Mouse (Mus musculus): ENCODE data around the gene Mag.
A peak's percentile ranks its signal among the peaks of the same experiment; 100 is the strongest.
"Not testable (repeated sequence)": the region's sequence is repeated elsewhere in the genome, so short reads cannot be mapped to it uniquely, and the experiment has no call there.

Gene Mag

DNA sequence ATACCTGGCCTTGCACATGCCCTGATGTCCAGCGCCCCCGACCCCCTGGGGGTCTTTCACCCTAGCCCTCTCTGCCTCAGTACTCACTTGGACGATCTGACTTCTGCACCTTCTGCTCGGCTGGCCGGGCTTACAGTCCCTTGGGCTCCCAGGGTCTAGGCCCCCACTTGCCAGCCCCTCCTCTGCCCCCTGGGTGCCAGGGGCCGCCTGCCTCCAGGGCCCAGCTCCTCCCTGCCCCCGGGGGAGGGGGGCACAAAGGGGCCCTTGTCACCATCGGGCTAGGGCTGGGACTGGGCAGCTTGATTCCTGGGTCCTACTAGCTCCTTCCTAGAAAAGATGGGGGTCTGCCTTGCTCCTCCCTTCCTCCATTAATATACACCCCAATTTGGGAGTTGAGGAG lies at the start of gene Mag:
TSS of gene Mag (minus strand) at position 142 of the 400 bp plus-strand sequence.
- no peak for DNase-seq

- no peak for DNase-seq
These were observed 49.7 kb upstream of the Mag start for GRCm38 (mm10) chr7:30964366-30964765.

DNA sequence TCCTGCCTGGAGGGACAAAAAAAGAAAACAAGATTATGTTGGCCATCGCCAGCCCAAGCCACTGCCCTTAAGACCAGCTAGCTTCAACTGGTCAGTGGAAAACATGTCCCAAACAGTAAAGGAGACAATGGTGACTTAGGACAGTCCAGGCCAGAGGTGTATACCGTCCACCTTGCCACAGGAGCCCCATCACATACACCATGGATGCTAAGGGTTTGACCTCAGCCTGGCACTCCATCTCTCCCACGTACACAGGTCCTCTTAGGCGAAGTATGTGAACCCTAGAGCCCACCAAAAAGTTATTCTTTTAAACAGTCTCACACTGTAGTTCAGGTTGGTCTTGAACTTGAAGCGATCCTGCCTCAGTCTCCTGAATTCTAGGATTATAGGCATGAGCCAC lies 48.2 kb upstream of the Mag start:
- DNase-seq, result no peak

DNA sequence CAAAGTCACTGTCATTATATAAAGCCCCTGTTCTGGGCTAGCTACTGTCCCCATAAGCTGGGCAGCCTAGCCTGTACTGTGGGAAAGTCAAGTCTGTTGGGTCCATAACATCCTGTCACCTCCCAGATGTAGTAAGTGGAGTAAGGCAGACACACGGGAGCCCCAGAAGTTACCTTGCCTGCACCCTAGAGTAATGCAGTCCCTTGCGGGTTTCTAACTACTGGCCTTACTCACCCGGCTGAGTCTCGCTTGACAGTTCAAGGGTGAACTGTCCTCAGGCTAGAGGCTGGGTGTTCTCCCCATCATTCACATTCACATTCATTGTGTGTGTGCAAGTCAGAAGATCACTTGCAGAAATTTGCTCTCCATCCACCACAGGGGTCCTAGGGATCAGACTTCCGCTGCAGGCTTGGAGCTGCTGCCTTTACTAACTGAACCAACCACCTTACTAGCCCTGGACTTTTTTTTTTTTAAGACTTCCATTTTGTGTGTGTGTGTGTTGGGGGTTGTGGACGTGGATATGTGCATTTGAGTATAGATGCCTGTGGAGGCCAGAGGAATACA lies 45.2 kb upstream of the Mag start:
- DNase-seq, result no peak

DNA sequence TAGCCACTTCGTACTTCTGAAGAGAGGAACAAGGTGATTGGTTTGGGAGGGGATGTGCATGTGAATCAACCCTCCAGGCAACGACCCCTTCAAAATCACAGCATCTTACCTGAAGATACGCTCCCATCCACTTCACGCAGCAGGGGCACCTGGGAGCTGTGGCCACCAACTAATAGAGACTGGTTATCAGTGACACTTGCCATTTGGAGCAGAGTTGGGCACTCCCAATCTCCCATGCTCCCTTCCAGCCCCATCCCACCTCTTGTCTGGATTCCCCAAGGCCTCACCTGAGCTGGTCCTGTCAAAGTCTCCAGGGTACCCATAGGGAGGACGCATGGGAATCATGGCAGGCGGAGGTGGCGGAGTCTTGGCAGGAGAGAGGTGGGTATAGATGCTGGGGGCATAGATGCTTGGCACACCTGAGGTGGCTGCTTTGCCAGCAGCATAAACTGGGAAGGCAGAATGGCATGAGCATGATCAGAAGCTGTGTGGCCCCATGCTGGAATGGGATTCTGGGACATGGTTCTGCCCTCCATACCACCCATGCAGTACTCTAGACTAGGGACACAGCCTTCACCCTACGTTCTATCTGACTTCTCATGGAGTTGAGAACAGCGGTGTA lies 44.3 kb upstream of the Mag start:
- no peak for DNase-seq

GRCm38 (mm10) chr7:30958109-30958865 lies 43.6 kb upstream of the Mag start:
- DNase-seq, result no peak

DNA sequence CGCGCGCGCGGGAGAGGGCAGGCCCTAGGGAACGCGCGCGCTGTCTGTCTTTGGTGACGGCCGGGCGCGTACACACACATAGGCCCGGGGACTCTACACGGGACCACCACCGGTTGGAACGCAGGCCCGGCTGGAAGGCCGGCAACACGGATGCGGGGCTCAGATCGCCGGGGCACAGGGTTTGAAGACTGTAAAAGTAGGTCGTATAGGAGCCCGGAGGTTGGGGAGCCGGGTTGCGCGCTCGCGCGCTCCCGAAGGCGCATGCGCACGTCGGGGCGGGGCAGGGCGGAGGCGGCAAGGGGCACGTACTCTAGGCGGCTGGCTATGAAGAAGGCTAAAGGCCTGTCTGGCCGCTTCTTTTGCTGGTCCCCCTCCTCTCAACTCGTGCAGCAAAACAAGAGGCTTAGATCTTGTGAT lies 42.7 kb upstream of the Mag start:
- peak; percentile 89 for DNase-seq

DNA sequence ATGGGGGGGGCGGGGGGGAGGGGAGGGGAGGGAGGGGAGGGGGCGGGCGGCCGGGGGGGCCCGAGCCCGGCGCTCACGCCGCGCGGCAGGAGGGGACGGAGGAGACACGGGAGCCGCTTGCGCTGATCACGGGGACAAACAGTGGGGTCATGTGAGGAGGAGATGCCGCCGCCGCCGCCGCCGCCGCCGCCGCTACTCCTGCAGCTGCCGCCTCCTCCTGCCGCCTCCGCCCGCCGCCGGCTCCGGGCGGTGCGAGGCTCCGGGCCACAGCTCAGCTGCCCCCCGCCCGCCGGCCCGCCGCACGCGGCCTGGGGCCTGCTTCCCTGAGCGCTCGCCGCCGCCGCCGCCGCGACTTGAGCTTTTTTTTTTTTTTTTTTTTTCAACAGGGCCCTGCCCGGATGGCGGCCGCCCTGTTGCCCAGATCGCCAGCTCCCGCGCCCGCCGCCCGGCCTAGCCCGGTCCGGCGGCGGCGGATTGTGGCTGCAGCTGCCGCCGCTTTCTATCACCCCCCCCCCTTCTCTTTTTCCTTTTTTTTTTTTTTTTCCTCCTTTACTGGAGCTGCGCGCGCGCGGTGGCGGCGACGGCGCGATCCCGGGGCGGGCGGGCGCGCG lies 42.2 kb upstream of the Mag start, which contains the start of gene Usf2:
TSS of gene Usf2 (minus strand) at position 48 of the 611 bp plus-strand sequence.
- DNase-seq, result peak; percentile 80

- no peak for DNase-seq
These were observed 41.7 kb upstream of the Mag start for GRCm38 (mm10) chr7:30956357-30956751.

DNA sequence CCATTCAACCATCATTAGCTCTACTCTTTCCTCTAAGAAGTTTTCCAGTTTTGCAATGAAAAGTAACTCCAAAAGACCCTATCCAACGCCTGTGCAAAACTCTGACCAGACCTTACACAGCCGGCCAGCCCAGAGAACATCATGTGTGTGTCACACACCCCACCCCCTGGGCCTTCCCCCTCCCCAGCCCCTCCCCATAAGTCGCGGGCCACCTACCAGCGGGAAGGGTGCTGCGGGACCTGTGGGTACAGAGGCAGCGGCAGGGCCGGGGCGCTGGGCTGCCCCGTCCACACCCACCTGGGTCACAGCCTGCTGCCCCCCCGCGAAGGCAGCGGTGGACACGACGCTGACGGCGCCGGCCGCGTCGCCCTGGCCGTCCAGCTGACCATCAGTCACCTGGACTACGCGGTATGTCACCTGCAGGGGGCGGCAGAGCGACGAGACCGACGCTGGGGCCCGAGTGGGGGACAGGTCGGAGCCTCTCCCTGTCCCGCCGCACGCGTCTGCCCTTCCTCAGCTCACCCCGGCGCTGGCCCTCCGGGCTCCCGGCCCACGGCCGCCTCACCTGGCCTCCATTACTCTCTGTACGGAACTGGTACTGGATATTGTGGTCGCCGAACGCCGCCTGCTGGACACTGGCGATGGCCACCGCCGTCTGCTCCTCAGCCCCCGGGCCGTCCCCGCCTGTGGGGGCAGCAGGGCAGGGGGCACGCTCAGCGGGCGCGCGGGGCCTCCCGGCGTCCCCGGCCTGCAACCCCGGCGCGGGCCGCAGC lies 41.1 kb upstream of the Mag start:
- peak; percentile 82 for DNase-seq

GRCm38 (mm10) chr7:30954971-30955520 lies 40.4 kb upstream of the Mag start:
- DNase-seq, result no peak

DNA sequence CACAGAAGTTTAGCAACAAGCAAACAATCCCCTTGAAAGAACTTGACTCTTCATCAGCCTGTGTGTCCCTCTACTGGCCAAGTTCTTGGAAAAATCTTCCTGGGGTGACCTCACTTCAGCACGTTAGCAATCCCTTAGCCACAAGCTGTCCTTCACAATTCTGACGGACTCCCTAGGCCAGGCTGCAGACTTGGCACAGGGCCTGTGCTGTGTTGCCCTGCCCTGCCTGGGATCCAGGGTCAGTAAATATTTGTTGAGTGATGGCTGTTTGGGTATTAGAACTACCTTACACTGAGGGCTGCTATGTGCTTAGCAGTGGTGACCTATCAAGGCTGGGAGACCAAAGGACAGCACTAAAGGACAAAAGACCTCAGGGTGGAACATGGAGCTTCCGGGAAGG lies 39.4 kb upstream of the Mag start:
- no peak for DNase-seq

DNA sequence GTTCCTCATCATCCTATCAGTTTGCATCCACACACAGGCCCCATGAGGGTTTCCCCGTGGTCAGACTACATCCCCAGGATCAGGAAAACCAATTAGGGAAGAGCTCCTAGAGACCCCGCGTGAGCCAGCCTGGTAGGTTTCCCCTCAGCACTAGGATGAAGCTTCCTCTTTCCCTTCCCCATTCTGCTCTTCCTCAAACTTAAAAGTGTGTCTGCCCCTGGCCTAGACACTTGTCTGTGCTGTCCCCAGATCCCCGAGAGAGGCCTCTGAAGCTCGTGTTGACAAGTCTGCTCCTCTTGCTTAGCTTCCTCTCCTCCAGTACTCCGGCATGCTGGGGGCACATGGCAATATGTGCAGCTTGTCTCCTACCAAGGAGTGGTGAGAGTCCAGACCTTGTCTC lies 38.8 kb upstream of the Mag start:
- DNase-seq, result no peak

DNA sequence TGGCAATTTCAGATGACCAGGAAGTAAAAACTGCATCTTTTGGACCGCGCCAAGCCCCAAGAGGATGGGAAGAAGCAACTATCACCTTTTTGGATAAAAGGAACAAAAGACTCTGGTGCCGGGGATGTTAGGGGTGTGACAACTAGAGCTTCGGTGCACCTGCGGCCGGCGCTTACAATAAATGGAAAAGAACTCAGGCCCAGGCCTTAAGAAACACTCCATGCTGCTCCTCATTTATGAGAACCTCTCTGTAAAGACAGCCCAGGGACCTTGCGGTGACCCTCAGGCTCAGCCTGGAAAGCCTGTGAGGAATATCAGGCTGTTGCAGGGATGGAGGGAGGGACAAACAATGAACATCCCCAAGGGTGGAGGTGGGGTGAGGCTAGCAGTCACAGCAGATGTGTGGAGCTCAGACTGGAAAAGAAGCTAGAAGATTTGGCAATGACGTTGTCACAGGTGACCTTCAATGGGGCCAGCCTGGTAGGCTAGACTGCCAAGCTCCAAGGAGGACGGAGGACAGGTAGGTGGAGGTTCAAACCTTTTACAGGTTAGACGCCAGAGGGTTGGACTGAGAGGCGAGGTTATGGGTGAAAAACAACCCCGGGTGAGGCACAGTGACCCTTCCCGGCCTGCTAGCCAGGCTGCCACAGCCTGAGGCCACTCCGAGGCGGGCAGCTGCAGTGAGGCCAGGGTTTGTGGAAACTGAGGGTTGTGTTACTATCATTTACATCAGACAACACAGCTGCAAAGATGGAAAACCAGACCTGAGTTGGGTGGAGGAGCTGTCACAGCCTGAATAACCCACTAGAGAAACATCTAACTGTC lies 38.0 kb upstream of the Mag start:
- DNase-seq, result no peak

GRCm38 (mm10) chr7:30949902-30950301 lies 35.2 kb upstream of the Mag start:
- DNase-seq, result not testable (repeated sequence)

DNA sequence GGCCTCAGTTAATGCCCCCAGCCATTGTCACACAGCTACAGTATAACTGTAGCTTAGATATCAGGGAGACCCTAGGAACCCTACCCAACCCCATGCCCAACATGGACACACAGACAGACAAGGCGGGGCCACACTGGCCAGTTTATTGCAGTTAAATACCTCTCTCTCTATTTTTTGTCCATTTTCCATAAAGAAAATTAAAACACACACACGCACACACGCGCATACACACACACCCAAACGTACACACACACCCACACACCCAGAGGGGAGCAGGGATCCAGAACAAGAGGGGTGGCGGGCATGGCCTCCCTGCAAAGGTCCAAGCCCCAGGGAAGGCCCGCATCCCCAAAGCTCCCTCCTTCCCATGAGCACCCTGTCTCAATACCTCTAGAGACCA lies 31.2 kb upstream of the Mag start:
- no peak for DNase-seq

DNA sequence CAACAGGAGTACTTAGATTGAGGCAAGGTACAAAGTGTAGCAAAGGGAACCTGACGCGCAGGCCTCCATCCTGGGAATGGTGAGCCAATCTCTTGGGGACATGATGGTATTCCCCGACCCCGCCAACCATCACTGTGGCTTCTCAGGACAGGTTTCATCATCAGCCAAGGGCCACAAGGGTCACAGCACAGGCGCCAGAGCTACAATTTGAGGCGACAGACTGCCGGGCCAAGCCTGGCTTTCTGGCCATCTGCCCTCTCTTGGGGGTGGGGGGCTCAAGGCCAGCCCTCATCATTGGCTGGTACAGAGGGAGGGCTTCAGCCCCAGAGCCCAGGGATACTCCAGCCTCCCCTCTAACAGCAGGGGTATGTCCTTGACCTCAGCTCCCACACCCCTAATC lies 30.8 kb upstream of the Mag start:
- DNase-seq, result not testable (repeated sequence)

DNA sequence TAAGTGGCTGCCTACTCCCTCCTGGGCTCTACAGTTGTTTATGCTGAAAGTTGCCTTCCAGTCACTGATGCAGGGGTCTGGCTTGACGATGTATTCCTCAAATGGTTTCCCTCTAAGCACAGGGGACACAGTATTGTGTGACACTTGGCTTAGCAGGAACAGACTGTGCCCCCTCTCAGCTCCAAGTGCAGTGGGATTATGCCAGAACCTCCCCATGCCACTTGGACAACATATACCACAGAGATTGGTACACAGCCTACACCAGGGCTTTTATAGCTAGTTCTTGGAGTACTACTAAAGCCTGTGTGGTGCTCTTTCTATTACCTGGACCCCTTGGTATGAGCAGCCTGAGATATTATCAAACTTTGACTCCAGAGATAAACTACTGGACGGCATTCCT lies 30.0 kb upstream of the Mag start:
- DNase-seq, result not testable (repeated sequence)

GRCm38 (mm10) chr7:30943909-30944635 lies 29.4 kb upstream of the Mag start, which contains the start of gene Hamp:
Hamp (minus strand) TSS chr7:30944032.
- no peak for DNase-seq

GRCm38 (mm10) chr7:30942365-30942764 lies 27.7 kb upstream of the Mag start:
- not testable (repeated sequence) for DNase-seq

- DNase-seq, result not testable (repeated sequence)
These were observed 25.4 kb upstream of the Mag start for GRCm38 (mm10) chr7:30940070-30940469.

Data from right cerebral cortex, postnatal 4 days (tissue).